Mouse (Mus musculus): ENCODE measurements around the gene Notch2. TPM values are rescaled to one million over a fixed set of nuclear protein-coding genes. Genes with fewer than 3 reads are reported as not detected.

Notch2 gene
- total RNA-seq, 2 experiments from 2014 or later: 28.6 to 32.5 TPM

DNA sequence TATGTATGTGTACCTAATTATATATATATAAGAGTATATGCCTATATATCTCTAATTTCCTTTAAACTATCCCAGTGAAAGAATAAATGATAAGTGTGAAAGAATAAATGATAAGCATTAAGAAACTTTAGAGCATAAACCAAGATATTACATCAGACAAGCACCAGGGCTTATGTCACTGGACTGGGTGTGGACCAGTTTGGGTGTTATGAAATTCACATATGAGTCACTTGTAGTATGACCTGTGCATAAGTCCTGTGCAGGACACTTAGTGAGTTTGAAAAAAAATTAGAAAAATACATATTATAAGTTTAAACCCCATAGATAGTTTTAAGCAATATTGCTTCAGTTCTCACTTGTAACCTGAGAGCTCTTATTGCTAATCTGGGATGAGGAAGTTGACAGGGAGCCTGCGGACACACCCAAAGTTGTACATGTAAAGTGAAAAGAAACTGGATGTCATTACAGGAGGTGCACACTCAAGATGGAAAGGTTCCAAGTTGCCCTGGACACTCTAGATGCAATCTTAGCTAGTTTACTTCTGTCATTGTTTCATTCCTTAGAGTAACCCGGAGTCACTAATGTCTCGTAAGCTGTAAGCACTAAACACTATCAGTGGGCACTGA, 19.3 kb upstream of the Notch2 start:
- no peak for DNase-seq (ENCODE audit: low spot score in 2 of 2)

GRCm38 (mm10) chr3:97994818-97995217, 18.5 kb upstream of the Notch2 start:
- no peak for DNase-seq (ENCODE audit: low spot score in 2 of 2)

GRCm38 (mm10) chr3:97998349-97998748, 15.0 kb upstream of the Notch2 start:
- no peak for DNase-seq (ENCODE audit: low spot score in 2 of 2)

DNA sequence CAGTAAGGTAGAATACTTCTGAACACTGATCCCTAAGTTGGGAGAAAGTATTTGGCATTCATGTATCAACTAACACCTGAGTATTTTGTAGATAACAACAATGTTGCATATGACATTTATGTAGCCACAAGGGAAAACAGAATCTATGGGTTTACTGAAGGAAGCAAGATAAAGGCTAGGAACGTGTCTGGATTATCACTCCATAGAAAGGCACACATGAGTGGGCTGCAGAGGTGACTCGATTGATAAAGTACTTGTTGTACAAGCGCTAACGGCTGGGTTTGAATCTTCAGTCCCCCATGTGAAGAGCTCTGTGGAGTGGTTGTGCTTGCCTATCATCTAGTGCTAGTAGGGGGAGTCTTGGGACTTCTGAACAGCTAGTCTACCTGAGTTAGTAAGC, 9.8 kb upstream of the Notch2 start:
- no peak for DNase-seq (ENCODE audit: low spot score in 2 of 2)

DNA sequence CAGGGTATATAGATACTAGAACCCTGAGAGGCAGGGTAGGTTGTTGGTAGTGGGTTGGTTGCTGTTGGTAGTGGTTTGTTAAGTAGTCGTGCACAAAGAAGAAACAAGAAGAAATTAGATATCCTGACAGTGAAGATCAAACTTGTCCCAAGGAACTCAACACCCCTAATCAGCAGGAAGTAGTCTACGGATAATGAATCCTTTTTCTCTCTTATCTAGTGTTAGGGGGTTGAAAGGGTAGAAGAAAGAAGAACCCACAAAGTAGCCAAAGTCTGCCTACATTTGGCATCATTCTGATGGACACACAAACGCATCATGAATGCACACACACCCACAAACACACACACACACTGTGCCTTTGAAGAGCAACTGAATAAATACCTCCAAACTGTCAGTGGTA, 9.1 kb upstream of the Notch2 start:
- DNase-seq (ENCODE audit: low spot score in 2 of 2): no peak

GRCm38 (mm10) chr3:98005306-98005705, 8.0 kb upstream of the Notch2 start:
- no peak for DNase-seq (ENCODE audit: low spot score in 2 of 2)

DNA sequence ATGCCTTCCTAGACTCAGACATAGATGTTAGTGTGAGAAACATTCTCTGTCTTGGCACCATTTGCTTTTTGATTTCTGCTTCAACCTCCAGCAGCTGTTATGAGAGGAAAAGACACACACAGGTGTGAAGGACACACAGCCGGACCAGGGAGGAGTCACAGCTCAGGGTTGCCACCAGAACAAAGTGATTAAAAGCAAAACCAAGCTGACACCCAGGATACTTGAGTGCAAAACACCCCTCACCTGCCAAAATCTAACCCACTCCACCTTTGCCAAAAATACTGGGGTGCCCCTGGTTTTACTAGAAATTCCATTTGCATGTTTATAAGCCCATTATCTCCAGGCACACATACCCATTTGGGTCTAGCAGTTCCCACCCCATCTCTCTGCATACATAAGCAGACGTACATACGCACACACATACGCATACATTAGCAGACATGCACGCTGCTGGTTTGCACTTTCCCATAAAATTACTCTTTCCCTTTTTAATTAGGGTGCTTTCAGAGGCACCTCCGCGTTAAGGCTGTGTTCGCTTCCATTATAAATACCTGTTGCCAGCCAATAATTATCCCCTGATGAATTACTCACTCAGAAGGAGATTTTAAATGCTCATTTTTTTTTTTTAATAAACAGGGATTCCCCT, 7.2 kb upstream of the Notch2 start:
- DNase-seq (ENCODE audit: low spot score in 2 of 2): no peak

- no peak for DNase-seq (ENCODE audit: low spot score in 2 of 2)
Measured at GRCm38 (mm10) chr3:98006973-98007372, 6.4 kb upstream of the Notch2 start.

DNA sequence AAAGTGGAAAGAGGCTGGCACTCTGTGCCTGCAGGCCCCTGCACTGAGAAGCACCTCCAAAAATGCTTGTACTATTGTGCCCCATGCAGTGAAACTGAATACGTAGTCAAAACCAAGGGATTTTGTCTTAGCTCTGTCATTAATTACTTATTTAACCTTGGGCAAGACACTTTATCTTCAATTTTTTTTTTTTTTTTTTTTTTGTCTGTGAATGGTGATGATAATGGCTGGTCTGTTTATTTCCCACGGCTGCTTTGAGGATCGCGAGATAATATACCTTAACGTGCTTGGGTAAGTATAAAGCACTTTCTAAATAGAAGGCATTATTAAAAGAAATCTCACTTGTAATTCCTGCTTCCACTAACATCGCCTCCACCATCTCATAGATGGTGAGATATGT, 5.2 kb upstream of the Notch2 start:
- DNase-seq (ENCODE audit: low spot score in 2 of 2): no peak

- no peak for DNase-seq (ENCODE audit: low spot score in 2 of 2)
Measured at GRCm38 (mm10) chr3:98009190-98009840, 4.0 kb upstream of the Notch2 start.

DNA sequence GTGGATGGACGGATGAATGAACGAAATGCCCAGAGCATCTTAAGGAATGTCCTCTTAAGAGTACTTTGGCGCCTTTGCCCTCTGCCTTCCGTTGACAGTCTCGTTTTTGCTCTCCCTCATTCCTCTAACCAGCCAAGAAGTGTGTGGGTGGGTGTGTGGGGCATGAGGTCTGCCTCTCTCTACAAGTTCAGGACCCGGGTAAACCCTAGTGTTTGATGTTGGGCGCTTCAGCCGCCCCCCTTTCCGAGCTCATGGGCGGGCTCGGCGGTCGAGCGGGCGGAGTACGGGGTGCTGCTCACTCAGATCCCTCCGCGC, 284 bp upstream of the Notch2 start:
- no peak for DNase-seq (ENCODE audit: low spot score in 2 of 2)

DNA sequence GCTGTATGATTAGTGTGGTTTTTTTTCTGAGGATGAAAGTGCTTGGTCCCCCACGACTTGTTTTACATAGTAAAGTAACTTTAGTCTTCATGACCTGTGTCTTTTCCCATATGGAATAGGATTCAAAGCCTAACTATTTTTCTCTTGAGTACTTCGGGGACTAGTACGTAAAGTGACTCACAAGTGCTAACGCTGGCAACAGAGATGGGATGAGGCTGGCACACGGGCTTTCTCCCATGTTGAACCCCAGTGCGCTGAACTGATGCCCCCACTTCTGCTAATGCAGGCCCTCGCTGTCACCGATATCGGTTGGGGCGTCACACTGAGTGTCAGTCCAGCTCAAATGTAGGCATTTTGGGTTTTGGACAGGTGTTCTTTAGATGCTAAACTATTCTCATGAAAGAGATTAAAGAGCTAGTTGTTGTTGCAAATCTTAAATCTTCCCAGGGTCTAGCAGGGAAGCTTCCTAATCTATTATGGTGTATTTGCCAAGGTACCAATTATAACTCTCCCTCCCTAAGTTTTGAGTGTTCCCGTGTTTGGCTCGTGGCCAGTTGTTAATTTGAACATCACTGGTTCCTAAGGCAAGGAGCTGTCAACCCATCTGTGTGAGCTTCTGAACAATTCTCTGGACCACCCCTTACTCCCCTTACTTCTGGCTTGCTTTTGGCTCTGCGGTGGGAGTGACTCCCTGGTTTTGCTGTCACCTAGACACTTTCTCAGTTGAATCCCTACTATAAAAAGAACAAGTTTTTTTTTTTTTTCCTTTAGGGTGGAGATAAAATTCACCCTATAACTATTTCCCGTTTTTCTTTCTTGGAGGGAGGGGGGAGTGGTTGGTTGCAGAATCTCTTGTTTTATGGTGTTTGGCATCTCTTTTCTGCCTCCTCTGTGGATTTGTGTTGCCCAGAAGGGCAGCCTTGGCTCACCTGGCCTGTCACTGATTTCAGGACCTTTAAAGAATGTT, 2.2 kb downstream of the Notch2 start:
- no peak for DNase-seq (ENCODE audit: low spot score in 2 of 2)

DNA sequence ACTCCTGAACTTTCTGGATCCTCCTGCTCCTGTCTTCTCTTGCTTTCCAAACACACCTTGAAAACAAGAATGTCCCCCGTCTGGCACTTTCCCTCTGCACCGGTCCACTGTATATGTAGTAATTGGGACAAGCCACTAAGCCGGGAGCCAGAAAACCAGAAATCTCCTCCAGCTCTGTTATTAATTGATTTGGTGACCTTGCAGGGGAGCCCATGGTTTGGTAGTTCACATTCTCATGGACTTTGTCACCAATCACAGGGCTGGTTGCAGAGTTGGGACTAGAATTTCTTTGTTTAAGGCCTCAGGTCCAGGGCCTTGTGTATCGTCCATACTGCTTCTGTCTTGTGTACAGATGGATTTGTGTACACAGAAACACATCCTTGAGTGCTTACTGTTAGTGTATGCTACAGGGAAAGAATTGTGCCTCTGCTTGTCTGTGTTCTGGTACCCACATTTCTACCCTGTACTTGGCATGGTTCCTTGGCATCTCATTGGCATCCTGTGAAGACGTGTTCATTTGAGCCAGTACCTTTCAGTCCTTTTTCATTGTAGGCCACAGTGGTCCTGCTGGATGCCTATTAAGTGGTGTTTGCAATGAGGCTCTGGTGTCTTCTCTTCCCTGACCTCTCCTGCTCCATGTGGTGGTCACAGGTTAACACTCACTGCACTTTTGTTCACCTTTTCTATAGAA, 3.7 kb downstream of the Notch2 start:
- DNase-seq (ENCODE audit: low spot score in 2 of 2): no peak

GRCm38 (mm10) chr3:98018187-98018586, 4.9 kb downstream of the Notch2 start:
- no peak for DNase-seq (ENCODE audit: low spot score in 2 of 2)

GRCm38 (mm10) chr3:98020431-98021229, 7.3 kb downstream of the Notch2 start:
- no peak for DNase-seq (ENCODE audit: low spot score in 2 of 2)

DNA sequence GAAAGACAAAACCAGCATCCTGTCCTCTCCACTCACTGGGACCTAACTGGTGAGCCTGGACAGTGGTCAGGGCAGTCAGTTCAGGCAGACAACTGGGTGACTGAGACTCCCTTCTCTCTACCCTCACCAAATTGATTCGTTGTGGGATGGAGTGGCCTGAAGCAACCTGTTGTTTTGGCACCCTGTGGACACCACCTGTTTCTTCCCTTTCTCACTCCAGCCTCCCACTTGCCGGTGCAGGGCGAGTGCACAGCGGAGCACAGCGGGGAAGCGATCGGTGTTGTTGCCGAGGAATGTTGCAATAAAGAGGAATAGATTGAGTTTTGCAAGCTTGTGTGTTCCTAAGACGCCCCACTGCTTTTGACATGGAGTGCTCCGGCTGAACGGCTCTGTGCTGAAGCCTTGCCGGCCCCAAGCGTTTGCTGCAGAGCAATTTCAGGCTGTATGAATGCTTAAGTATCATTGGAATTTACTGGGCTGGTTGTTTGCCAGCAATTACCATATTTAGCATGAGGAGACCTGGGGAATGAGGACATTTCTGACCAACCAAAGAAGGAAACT, 11.0 kb downstream of the Notch2 start:
- DNase-seq (ENCODE audit: low spot score in 2 of 2): peak in 1 of 2 experiments; percentile 45

- DNase-seq (ENCODE audit: low spot score in 2 of 2): peak in 1 of 2 experiments; percentile 10
Measured at GRCm38 (mm10) chr3:98025521-98025920, 12.2 kb downstream of the Notch2 start.

GRCm38 (mm10) chr3:98025921-98026880, 12.9 kb downstream of the Notch2 start:
- peak in 1 of 2 experiments; percentile 20 for DNase-seq (ENCODE audit: low spot score in 2 of 2)

- DNase-seq (ENCODE audit: low spot score in 2 of 2): no peak
Measured at GRCm38 (mm10) chr3:98027371-98027774, 14.0 kb downstream of the Notch2 start.
